Mouse (Mus musculus) CH12.LX (cell line): Measurements from ENCODE around the gene Mvb12b. TPM values are rescaled to one million over a fixed set of nuclear protein-coding genes. Genes with fewer than 3 reads are reported as not detected.

Experiments
- DNase-seq: peaks from one replicate; pipeline ENCODE4 v3.0.0-alpha.2; 2013; ENCODE audit errors: extremely low read depth
- H3K27ac ChIP-seq: 2 replicates; pipeline ENCODE4 v1.5.1; 2012; ENCODE audit warnings: low read depth, mild to moderate bottlenecking, control low read depth, moderate library complexity; ENCODE audit not compliant: insufficient read depth
- H3K27me3 ChIP-seq: replicated peaks from 2 replicates; pipeline ENCODE3; 2012; ENCODE audit warnings: inconsistent platforms
- H3K36me3 ChIP-seq, 2 experiments: replicated peaks in 1 of 2; 2 replicates each; pipeline versions ENCODE3 to v1.6.1; 2012; ENCODE audit warnings: inconsistent platforms in 1 of 2, low read length in 1 of 2, mild to moderate bottlenecking in 1 of 2, mixed read lengths in 1 of 2, moderate library complexity in 1 of 2; ENCODE audit not compliant: control insufficient read depth in 1 of 2, insufficient read depth in 1 of 2
- H3K4me1 ChIP-seq, 2 experiments: 2 replicates each; pipeline ENCODE4 v1.6.1; 2012; ENCODE audit warnings: inconsistent platforms in 1 of 2, moderate library complexity in 1 of 2; ENCODE audit not compliant: insufficient read depth in 2 of 2, control insufficient read depth in 1 of 2
- H3K4me2 ChIP-seq: 2 replicates; pipeline ENCODE4 v1.6.1; 2012; ENCODE audit warnings: low read depth, mild to moderate bottlenecking, control low read depth; ENCODE audit not compliant: poor library complexity, insufficient read depth, severe bottlenecking
- H3K4me3 ChIP-seq, 3 experiments: fragments of 150-350 bp in 1 of 3; sonication (generic) in 1 of 3; replicated peaks in 1 of 3; 2 replicates each; pipeline versions ENCODE3 to v1.5.1; 2011 to 2012; ENCODE audit warnings: low read depth in 2 of 3, low read length in 2 of 3, mild to moderate bottlenecking in 2 of 3, moderate library complexity in 2 of 3, control low read depth in 1 of 3, improper control_type of control experiment in 1 of 3, inconsistent platforms in 1 of 3, mixed read lengths in 1 of 3; ENCODE audit not compliant: poor library complexity in 1 of 3
- H3K79me2 ChIP-seq: replicated peaks from 2 replicates; pipeline ENCODE4 v1.6.1; 2012; ENCODE audit warnings: mild to moderate bottlenecking, moderate library complexity; ENCODE audit not compliant: control insufficient read depth, poor library complexity, insufficient read depth, severe bottlenecking; ENCODE audit errors: extremely low read depth
- H3K9ac ChIP-seq: 2 replicates; pipeline ENCODE4 v1.6.1; 2012; ENCODE audit warnings: low read depth, mild to moderate bottlenecking, control low read depth, moderate library complexity; ENCODE audit not compliant: insufficient read depth
- H3K9me3 ChIP-seq: replicated peaks from 2 replicates; pipeline ENCODE3; 2012; ENCODE audit warnings: low read length, inconsistent platforms, mixed read lengths
- CHD1 ChIP-seq: IDR thresholded peaks from 2 replicates; pipeline ENCODE4 v1.6.1; 2012; ENCODE audit warnings: low read depth, low read length, improper control_type of control experiment, inconsistent platforms
- ETS1 ChIP-seq: conservative IDR thresholded peaks from 2 replicates; pipeline ENCODE4 v1.6.1; 2012; ENCODE audit warnings: low read depth, mild to moderate bottlenecking, inconsistent platforms, low read length, improper control_type of control experiment, moderate library complexity
- HCFC1 ChIP-seq: IDR thresholded peaks from 2 replicates; pipeline ENCODE4 v1.6.1; 2012; ENCODE audit warnings: low read depth, mild to moderate bottlenecking, inconsistent platforms, low read length, improper control_type of control experiment
- JUN ChIP-seq: IDR thresholded peaks from 2 replicates; pipeline ENCODE4 v1.6.1; 2011; ENCODE audit warnings: low read depth, mild to moderate bottlenecking, low read length, improper control_type of control experiment, moderate library complexity; ENCODE audit not compliant: insufficient read depth
- MEF2A ChIP-seq: IDR thresholded peaks from 2 replicates; pipeline ENCODE4 v1.6.1; 2014; ENCODE audit warnings: low read depth, mild to moderate bottlenecking, inconsistent platforms, low read length, improper control_type of control experiment, borderline replicate concordance
- MYC ChIP-seq: IDR thresholded peaks from 2 replicates; pipeline ENCODE4 v1.6.1; 2011; ENCODE audit warnings: low read depth, mild to moderate bottlenecking, improper control_type of control experiment, low read length
- NELFE ChIP-seq: IDR thresholded peaks from 2 replicates; pipeline ENCODE4 v1.6.1; 2011; ENCODE audit warnings: low read depth, low read length, improper control_type of control experiment
- NRF1 ChIP-seq: IDR thresholded peaks from 2 replicates; pipeline ENCODE4 v1.6.1; 2014; ENCODE audit warnings: low read depth, mild to moderate bottlenecking, inconsistent platforms, low read length, improper control_type of control experiment, moderate library complexity
- POLR2A ChIP-seq: IDR thresholded peaks from 2 replicates; pipeline ENCODE4 v1.6.1; 2011; ENCODE audit warnings: low read depth, mild to moderate bottlenecking, improper control_type of control experiment, low read length
- SIN3A ChIP-seq: IDR thresholded peaks from 2 replicates; pipeline ENCODE4 v1.6.1; 2012; ENCODE audit warnings: low read length, improper control_type of control experiment, inconsistent platforms
- TCF12 ChIP-seq: IDR thresholded peaks from 2 replicates; pipeline ENCODE4 v1.6.1; 2014; ENCODE audit warnings: low read depth, mild to moderate bottlenecking, inconsistent platforms, low read length, improper control_type of control experiment
- USF2 ChIP-seq: conservative IDR thresholded peaks from 2 replicates; pipeline ENCODE4 v1.6.1; 2011; ENCODE audit warnings: low read depth, low read length, improper control_type of control experiment
- ZMIZ1 ChIP-seq: IDR thresholded peaks from 2 replicates; pipeline ENCODE4 v1.6.1; 2012; ENCODE audit warnings: low read depth, mild to moderate bottlenecking, inconsistent platforms, low read length, improper control_type of control experiment
- dilution Hi-C: fragments of 300-500 bp; cut with MboI; formaldehyde crosslinking; loops from 2 replicates; pipeline ENCODE4 v1.14.3; 2020; ENCODE audit warnings: low sequenced_read_pairs; ENCODE audit not compliant: extremely low pct_unique_long_range_greater_than_20kb, extremely low pct_ligation_motif_present
- in situ Hi-C: fragments of 300-500 bp; cut with MboI; formaldehyde crosslinking; loops from 3 replicates; pipeline ENCODE4 v1.14.3; 2019; ENCODE audit warnings: low sequenced_read_pairs, low pct_ligation_motif_present, low pct_unique_long_range_greater_than_20kb, mixed read lengths
- polyA plus RNA-seq: library from polyadenylated mRNA; unstranded; fragments of >175 nt; gene quantifications from 2 replicates; pipeline ENCODE4 v1.2.1, GENCODE M21; 2012; ENCODE audit warnings: low read depth; ENCODE audit not compliant: insufficient read length
- total RNA-seq, 2 experiments: library from RNA; depleted of rRNA; stranded (reverse); fragments of 300-350 nt in 1 of 2; fragments of >200 nt in 1 of 2; gene quantifications; 2 replicates each; pipeline ENCODE4 v1.2.3; 2012 to 2014

Gene Mvb12b
- total and polyA plus RNA-seq, 3 experiments: 3.0 to 16.7 (median 5.3) TPM

- Histone ChIP-seq H3K27me3 (peaks cover 17% of the 10 kb centered on the region), H3K4me3 (peak overlapping the region in 1 of 3 experiments; percentile 35), H3K4me2 (peak overlapping the region; percentile 44), H3K27ac (no peak overlapping the region)
- in situ Hi-C loops: loop anchor here (5.0 kb wide), 1 partner anchor 38 kb away; no protein-coding TSS in a partner anchor
- dilution Hi-C loops: no loop called here
- DNase-seq: no peak
- no peak for TF ChIP-seq MYC
- TF ChIP-seq, all 38 proteins: peak for 0
- H3K4me1 ChIP-seq: peaks cover 9 to 22% of the 10 kb centered on the region in 2 experiments
- no peaks in the 10 kb centered on the region for H3K36me3 ChIP-seq
- H3K9ac ChIP-seq: 0 out of 2 replicates have a peak overlapping the region, but pooled peaks have one; percentile 21
- no peaks in the 10 kb centered on the region for H3K9me3 ChIP-seq
- peaks cover 17% of the 10 kb centered on the region for H3K79me2 ChIP-seq
Observed at GRCm38 (mm10) chr2:33885264-33885651, 2.5 kb downstream of the Mvb12b start.

- TF ChIP-seq ETS1 (no peak), NRF1 (no peak), TCF12 (no peak), MEF2A (no peak), HCFC1 (no peak), USF2 (no peak), SIN3A (no peak), NELFE (no peak), JUN (no peak), POLR2A (no peak), CHD1 (no peak)
- DNase-seq: no peak
- in situ Hi-C loops: loop anchor here (5.0 kb wide), 1 partner anchor 37 kb away; no protein-coding TSS in a partner anchor
- peak overlapping the region; percentile 44; the same call in 1 of the 2 replicates for H3K4me2 ChIP-seq
- peak overlapping the region in 1 of 3 experiments; percentile 35 for H3K4me3 ChIP-seq
- peaks cover 17% of the 10 kb centered on the region for H3K79me2 ChIP-seq
- H3K27me3 ChIP-seq: peaks cover 17% of the 10 kb centered on the region
- peaks cover 9 to 22% of the 10 kb centered on the region in 2 experiments for H3K4me1 ChIP-seq
- dilution Hi-C loops: no loop called here
- H3K36me3 ChIP-seq: no peaks in the 10 kb centered on the region
- 0 out of 2 replicates have a peak overlapping the region, but pooled peaks have one; percentile 21 for H3K9ac ChIP-seq
- H3K9me3 ChIP-seq: no peaks in the 10 kb centered on the region
- no peak overlapping the region for H3K27ac ChIP-seq
Observed at GRCm38 (mm10) chr2:33884623-33885263, 3.0 kb downstream of the Mvb12b start.

GRCm38 (mm10) chr2:33879223-33879622 is 8.5 kb downstream of the Mvb12b start:
- no peak for DNase-seq
- Histone ChIP-seq H3K9ac (no peak overlapping the region), H3K9me3 (no peaks in the 10 kb centered on the region), H3K79me2 (peaks cover 2% of the 10 kb centered on the region), H3K27me3 (no peaks in the 10 kb centered on the region), H3K4me1 (peaks cover 0 to 8% of the 10 kb centered on the region in 2 experiments; a peak in 2 of 4 replicates), H3K4me3 (no peak overlapping the region), H3K36me3 (peaks cover under 1 to 4% of the 10 kb centered on the region in 2 experiments), H3K27ac (no peak overlapping the region), H3K4me2 (no peak overlapping the region)
- in situ Hi-C loops (no loop called here), dilution Hi-C loops (no loop called here)
- TF ChIP-seq ZMIZ1 (no peak), CHD1 (no peak)
